Mouse (Mus musculus) kidney, postnatal 0 days (tissue): ENCODE measurements at regions not wholly inside any gene's neighbourhood (a gene's known extent, or its start where the extent isn't known, plus 50 kb on each side); places are given as distances from the start of the nearest gene placed in this dataset.

Experiments used
- ATAC-seq: fragments of 200-750 bp; cut with Nextera tagmentation; replicated peaks from 2 replicates; pipeline ENCODE4 v1.8.0; 2017; ENCODE audit warnings: low read depth, moderate number of reproducible peaks, moderate TSS enrichment, moderate library complexity; ENCODE audit not compliant: low FRiP score
- DNase-seq: peaks from one replicate; pipeline ENCODE4 v3.0.0-alpha.2; 2016; ENCODE audit warnings: low spot score
- H3K27ac ChIP-seq: fragments of 300-500 bp; sonication (generic); 2 replicates; pipeline ENCODE4 v1.5.1; 2014; ENCODE audit warnings: mild to moderate bottlenecking
- H3K27me3 ChIP-seq: fragments of 300-500 bp; sonication (generic); 2 replicates; pipeline ENCODE4 v1.6.1; 2014; ENCODE audit warnings: low read length, mixed read lengths; ENCODE audit not compliant: insufficient read depth
- H3K36me3 ChIP-seq: fragments of 300-500 bp; sonication (generic); 2 replicates; pipeline ENCODE4 v1.6.1; 2014; ENCODE audit warnings: low read length, mixed read lengths; ENCODE audit not compliant: insufficient read depth
- H3K4me1 ChIP-seq: fragments of 300-500 bp; sonication (generic); replicated peaks from 2 replicates; pipeline ENCODE4 v1.6.1; 2014; ENCODE audit warnings: antibody characterized with exemption, low read length, mixed read lengths; ENCODE audit not compliant: insufficient read depth
- H3K4me2 ChIP-seq: fragments of 300-500 bp; sonication (generic); 2 replicates; pipeline ENCODE4 v1.6.1; 2014; ENCODE audit warnings: mild to moderate bottlenecking, low read length, moderate library complexity, mixed read lengths
- H3K4me3 ChIP-seq: fragments of 300-500 bp; sonication (generic); replicated peaks from 2 replicates; pipeline ENCODE4 v1.5.1; 2014; ENCODE audit warnings: low read depth, low read length
- H3K9ac ChIP-seq: fragments of 300-500 bp; sonication (generic); 2 replicates; pipeline ENCODE4 v1.6.1; 2014; ENCODE audit warnings: low read depth, low read length
- H3K9me3 ChIP-seq: fragments of 300-500 bp; sonication (generic); replicated peaks from 2 replicates; pipeline ENCODE4 v1.6.1; 2016; ENCODE audit warnings: low read length, inconsistent platforms, mixed read lengths
- CTCF ChIP-seq: IDR thresholded peaks from 2 replicates; pipeline ENCODE4 v1.5.1; 2016; ENCODE audit warnings: antibody characterized with exemption, low read depth, mild to moderate bottlenecking, moderate library complexity
- WGBS: fragments of 180-500 bp; shearing (Covaris S2); extraction: QIAGEN DNeasy Blood & Tissue Kit; methylation state at CpG from one replicate; pipeline ENCODE4 v1.1.7; 2014; 5-methylcytosine and 5-hydroxymethylcytosine counted together

- no peaks in the 10 kb centered on the region for H3K9me3 ChIP-seq
- H3K4me1 ChIP-seq = no peaks in the 10 kb centered on the region
- H3K27ac ChIP-seq = no peak overlapping the region
- 70% methylated on average over 6 of the region's 6 CpGs for WGBS
- no peak for ATAC-seq
- no peak for DNase-seq
- no peak overlapping the region for H3K9ac ChIP-seq
- TF ChIP-seq CTCF = no peak
- no peaks in the 10 kb centered on the region for H3K27me3 ChIP-seq
- no peak overlapping the region for H3K4me2 ChIP-seq
- no peaks in the 10 kb centered on the region for H3K36me3 ChIP-seq
- no peak overlapping the region for H3K4me3 ChIP-seq
Measured at GRCm38 (mm10) chr5:50457621-50458020, 398.8 kb upstream of the Adgra3 start.

- DNase-seq = no peak
- H3K36me3 ChIP-seq = no peaks in the 10 kb centered on the region
- H3K27ac ChIP-seq = no peak overlapping the region
- no peaks in the 10 kb centered on the region for H3K9me3 ChIP-seq
- ATAC-seq = no peak
- TF ChIP-seq CTCF = no peak
- H3K4me2 ChIP-seq = no peak overlapping the region
- WGBS = 68% methylated on average over 2 of the region's 2 CpGs
- no peak overlapping the region for H3K4me3 ChIP-seq
- no peak overlapping the region for H3K9ac ChIP-seq
- no peaks in the 10 kb centered on the region for H3K4me1 ChIP-seq
- no peaks in the 10 kb centered on the region for H3K27me3 ChIP-seq
Measured at GRCm38 (mm10) chr5:50454387-50454786, 395.6 kb upstream of the Adgra3 start.

- no peaks in the 10 kb centered on the region for H3K4me1 ChIP-seq
- H3K9me3 ChIP-seq = no peaks in the 10 kb centered on the region
- no peak overlapping the region for H3K4me3 ChIP-seq
- H3K4me2 ChIP-seq = no peak overlapping the region
- ATAC-seq = no peak
- H3K36me3 ChIP-seq = no peaks in the 10 kb centered on the region
- no peak overlapping the region for H3K27ac ChIP-seq
- TF ChIP-seq CTCF = no peak
- 61% methylated on average over 1 of the region's 1 CpGs for WGBS
- no peak for DNase-seq
- no peak overlapping the region for H3K9ac ChIP-seq
- H3K27me3 ChIP-seq = no peaks in the 10 kb centered on the region
Measured at GRCm38 (mm10) chr5:50406923-50407322, 348.1 kb upstream of the Adgra3 start.

- no peak overlapping the region for H3K4me3 ChIP-seq
- no peak for ATAC-seq
- no peaks in the 10 kb centered on the region for H3K36me3 ChIP-seq
- no peak overlapping the region for H3K27ac ChIP-seq
- TF ChIP-seq CTCF = no peak
- H3K27me3 ChIP-seq = no peaks in the 10 kb centered on the region
- no peaks in the 10 kb centered on the region for H3K4me1 ChIP-seq
- H3K9ac ChIP-seq = no peak overlapping the region
- H3K9me3 ChIP-seq = no peaks in the 10 kb centered on the region
- DNase-seq = no peak
- WGBS = 90% methylated on average over 3 of the region's 3 CpGs
- no peak overlapping the region for H3K4me2 ChIP-seq
Measured at GRCm38 (mm10) chr5:50406520-50406919, 347.7 kb upstream of the Adgra3 start.
